Mouse (Mus musculus) heart, postnatal 0 days (tissue): Measurements from ENCODE around the gene Gas6.

ENCODE experiments used
- CTCF ChIP-seq: IDR thresholded peaks from 2 replicates; pipeline ENCODE4 v1.5.1; 2016; ENCODE audit warnings: antibody characterized with exemption, control low read depth, low read depth
- EP300 ChIP-seq: IDR thresholded peaks from 2 replicates; pipeline ENCODE4 v1.6.1; 2016; ENCODE audit warnings: antibody characterized with exemption, low read depth

GRCm38 (mm10) chr8:13513556-13514370 is 19.5 kb upstream of the Gas6 start:
- TF ChIP-seq CTCF, result no peak
- TF ChIP-seq EP300, result no peak
